Mouse (Mus musculus): ENCODE data around the gene Fbxo24.

GRCm38 (mm10) chr5:137645091-137645651, 16.4 kb upstream of the Fbxo24 start:
- TF ChIP-seq CTCF (IDR thresholded peaks at IDR 0.05; ENCODE audit: low read depth, low read length) (no peak), POLR2A (IDR thresholded peaks at IDR 0.05; ENCODE audit: borderline replicate concordance, low read depth, low read length) (no peak)

All from bone marrow macrophage, adult 2 months (primary cell).